Mouse (Mus musculus): Measurements from ENCODE around the gene Pdzd2. TPM values are rescaled to one million over a fixed set of nuclear protein-coding genes. Genes with fewer than 3 reads are reported as not detected.

Gene Pdzd2
- total RNA-seq, 2 experiments from 2014 or later = 2.4 TPM; not detected in 1

DNA sequence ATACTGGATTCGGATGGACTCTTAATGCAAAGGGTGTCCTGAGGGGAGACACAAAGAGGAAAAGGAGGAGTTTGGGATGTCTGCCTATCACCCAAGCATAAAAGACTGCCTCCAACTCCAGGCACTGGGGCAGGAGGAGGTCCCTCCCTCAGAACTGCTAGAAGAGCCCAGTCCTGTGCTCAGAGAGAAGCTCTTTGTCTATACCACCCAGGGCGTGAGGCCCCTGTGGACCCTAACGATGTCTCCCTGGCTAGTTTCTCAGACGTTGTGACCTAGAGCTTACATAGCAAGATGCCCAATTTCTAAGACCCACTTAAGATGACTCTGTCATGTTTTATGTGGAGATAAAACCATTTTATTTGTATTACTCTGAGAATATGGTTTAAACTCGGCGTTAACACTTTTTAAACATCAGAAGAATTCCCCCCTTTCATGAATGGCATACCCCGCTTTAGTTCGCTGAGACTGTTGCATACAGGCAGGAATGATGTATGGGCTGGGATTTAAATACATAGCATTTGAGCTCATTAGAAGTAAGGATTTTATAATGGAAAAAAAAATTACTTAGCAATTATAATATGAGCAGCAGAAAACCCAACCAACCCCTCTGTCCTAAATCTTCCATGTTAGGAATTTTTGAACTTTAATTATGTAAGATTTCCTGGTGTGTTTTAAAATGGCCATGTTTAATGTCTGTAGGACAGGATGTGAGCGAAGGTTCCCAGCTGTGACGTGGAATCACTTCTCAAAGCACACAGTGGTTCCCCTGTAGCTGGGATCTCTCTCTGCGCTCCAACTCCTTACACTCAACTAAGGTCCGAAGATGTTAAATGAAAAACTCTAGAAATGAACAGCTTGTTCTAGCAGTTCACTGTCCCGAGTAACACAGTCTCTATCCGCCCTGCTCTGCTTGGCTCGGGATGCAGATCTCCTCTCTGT lies 268.6 kb downstream of the Pdzd2 start:
- no peak for ATAC-seq (replicated peaks; ENCODE audit: low FRiP score, low TSS enrichment, poor library complexity, severe bottlenecking)

GRCm38 (mm10) chr15:12468625-12469024 lies 271.1 kb downstream of the Pdzd2 start:
- ATAC-seq (replicated peaks; ENCODE audit: low FRiP score, low TSS enrichment, poor library complexity, severe bottlenecking) = no peak

DNA sequence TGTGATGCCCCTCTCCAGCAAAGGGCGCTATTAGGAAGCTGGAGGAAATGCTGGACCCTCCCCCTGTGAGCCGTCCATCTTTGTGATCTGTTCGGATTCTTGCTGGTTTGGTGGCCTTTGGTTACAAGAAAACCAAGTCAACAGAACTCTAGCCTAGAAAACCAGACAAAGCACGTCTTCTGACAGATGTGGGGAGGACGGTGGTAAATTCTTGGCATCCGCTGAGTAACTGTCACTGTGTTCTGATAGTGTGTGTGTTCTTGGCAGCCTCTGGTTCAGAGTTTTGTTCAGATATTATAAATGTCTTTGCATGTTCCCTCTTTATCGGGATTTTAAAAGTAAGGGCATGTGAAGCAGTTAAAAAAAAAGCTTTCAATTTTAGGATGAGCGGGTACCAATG lies 274.0 kb downstream of the Pdzd2 start:
- ATAC-seq (replicated peaks; ENCODE audit: low FRiP score, low TSS enrichment, poor library complexity, severe bottlenecking) = no peak

GRCm38 (mm10) chr15:12456808-12457207 lies 282.9 kb downstream of the Pdzd2 start:
- ATAC-seq (replicated peaks; ENCODE audit: low FRiP score, low TSS enrichment, poor library complexity, severe bottlenecking) = no peak

GRCm38 (mm10) chr15:12453343-12453742 lies 286.4 kb downstream of the Pdzd2 start:
- no peak for ATAC-seq (replicated peaks; ENCODE audit: low FRiP score, low TSS enrichment, poor library complexity, severe bottlenecking)

DNA sequence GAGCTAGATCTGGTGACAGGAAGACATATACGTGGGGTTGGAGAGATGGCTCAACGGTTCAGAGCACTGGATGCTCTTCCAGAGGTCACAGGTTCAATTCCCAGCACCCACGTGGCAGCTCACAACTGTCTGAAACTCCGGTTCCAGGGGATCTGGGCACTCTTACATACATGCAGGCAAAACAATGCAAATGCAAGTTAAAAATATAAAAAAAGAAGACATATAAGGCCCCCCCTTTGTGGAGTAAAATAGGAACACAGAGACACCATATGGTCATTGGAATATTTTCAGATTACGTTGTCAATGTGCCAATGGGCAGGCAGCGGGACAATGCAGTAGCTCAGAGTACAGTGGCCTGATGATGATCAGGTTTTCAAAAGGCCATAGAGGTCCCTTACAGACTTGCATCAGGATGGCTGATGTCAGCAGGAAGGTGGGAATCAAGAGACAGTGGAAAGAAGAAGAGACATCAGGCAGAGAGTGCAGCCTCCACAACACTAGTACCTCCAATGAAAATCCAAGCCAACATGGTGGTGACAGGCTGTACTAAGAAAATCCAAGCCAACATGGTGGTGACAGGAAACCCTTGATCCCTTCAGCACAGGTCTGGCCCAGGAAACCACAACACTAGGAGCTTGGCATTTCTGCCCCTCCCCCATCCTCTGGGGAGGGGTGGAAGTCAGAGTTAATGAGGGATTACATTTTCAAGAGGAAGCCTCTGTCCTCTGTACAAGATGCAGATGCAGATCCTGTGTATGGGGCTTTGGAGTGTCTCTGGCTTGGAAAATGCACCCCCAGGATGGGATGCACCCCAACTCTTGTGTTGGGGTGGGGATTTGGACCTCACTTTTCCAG lies 287.4 kb downstream of the Pdzd2 start:
- no peak for ATAC-seq (replicated peaks; ENCODE audit: low FRiP score, low TSS enrichment, poor library complexity, severe bottlenecking)

DNA sequence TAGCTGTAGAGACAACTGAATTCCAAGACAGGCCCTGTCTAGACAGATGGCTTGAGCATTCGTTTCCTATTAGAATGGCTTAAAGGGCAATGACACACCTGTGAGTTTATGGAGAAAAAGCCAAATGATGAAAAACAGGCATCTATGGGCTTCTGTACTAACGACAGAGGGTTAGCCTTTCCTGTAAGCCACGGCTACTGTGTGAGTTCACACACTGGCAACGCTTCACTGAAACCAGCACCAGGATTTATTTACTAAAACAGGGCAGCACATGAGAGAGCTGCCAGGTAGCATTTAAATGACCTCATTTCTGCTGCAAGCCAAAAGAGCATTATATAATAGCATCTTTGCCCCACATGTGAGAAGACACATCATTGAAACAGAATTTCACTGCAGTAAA lies 288.3 kb downstream of the Pdzd2 start:
- no peak for ATAC-seq (replicated peaks; ENCODE audit: low FRiP score, low TSS enrichment, poor library complexity, severe bottlenecking)

GRCm38 (mm10) chr15:12450790-12451189 lies 288.9 kb downstream of the Pdzd2 start:
- ATAC-seq (replicated peaks; ENCODE audit: low FRiP score, low TSS enrichment, poor library complexity, severe bottlenecking) = no peak

- no peak for ATAC-seq (replicated peaks; ENCODE audit: low FRiP score, low TSS enrichment, poor library complexity, severe bottlenecking)
Measured at GRCm38 (mm10) chr15:12449321-12449720, 290.4 kb downstream of the Pdzd2 start.

- ATAC-seq (replicated peaks; ENCODE audit: low FRiP score, low TSS enrichment, poor library complexity, severe bottlenecking) = no peak
Measured at GRCm38 (mm10) chr15:12447021-12447434, 292.7 kb downstream of the Pdzd2 start.

DNA sequence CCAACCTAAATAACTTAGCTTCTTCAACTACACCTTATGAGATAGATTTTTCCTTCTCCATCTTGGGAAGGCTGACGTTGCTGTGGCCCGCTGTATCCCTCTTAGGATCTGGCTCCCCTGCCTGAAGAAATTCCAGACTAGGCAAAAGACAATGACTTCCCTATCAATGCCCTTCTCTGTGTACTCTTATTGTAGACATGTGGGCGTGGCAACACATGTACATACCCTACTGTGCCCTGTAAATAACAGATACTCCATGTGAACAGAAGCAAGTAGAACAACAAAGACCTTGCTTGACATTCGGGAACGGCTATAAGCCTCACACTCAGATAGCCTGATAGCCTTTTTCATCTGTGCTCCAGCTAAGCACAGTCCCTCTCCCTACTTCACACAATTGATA lies 295.2 kb downstream of the Pdzd2 start:
- no peak for ATAC-seq (replicated peaks; ENCODE audit: low FRiP score, low TSS enrichment, poor library complexity, severe bottlenecking)

DNA sequence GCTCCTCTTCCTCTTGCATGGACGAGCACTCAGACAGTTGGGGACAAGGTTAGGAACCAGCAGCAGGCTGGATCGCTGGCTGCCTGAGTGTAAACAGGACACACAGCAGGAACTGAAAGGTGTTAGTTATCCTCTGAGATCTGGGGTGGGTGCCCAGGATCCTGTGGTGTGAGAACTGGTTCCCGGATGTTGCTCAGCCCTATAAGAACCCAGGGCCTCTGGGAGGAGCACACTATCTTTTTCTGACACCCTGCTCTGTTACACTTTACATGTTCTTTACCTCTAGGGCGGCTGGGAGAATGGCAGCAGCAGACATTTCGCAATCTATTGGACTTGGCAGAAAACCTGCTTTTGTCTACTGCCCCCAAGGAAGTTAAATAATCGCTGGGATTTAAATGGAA lies 300.4 kb downstream of the Pdzd2 start:
- peak; percentile 79 for ATAC-seq (replicated peaks; ENCODE audit: low FRiP score, low TSS enrichment, poor library complexity, severe bottlenecking)

DNA sequence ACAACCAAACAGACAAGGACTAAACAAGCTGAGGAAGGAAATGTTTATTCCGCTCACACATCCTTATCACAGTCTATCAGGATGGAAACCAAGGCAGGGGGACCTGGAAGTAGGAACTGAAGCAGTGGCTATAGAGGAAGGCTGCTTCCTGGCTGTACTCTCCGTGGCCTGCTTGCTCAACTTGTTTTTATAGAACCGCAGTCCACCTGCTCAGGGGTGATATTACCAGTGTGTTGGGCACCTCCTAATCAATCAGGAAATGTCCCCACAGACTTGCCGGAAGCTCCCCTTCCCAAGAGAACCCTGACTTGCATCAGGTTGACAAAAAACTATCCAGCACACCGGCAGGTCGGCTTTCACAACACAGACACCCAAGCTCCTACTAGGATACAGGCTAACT lies 301.0 kb downstream of the Pdzd2 start:
- ATAC-seq (replicated peaks; ENCODE audit: low FRiP score, low TSS enrichment, poor library complexity, severe bottlenecking) = no peak

DNA sequence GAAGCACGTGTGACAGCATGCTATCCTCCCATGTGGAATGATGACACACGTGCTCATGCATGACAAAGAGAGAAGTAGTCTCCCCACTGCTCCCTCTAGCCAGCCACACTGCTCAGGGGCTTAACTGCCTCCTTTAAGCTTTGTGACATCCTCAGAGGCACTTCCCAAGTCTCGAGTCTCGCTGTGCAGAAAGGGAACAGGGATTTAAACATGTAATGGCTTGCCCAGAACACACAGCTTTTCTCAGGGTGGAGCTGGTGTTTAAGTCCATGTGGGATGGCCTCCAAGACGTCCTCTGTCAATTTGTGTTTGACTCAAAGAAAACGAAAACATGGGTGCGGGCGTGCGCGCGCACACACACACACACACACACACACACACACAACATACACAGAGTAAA lies 301.6 kb downstream of the Pdzd2 start:
- ATAC-seq (replicated peaks; ENCODE audit: low FRiP score, low TSS enrichment, poor library complexity, severe bottlenecking) = no peak

DNA sequence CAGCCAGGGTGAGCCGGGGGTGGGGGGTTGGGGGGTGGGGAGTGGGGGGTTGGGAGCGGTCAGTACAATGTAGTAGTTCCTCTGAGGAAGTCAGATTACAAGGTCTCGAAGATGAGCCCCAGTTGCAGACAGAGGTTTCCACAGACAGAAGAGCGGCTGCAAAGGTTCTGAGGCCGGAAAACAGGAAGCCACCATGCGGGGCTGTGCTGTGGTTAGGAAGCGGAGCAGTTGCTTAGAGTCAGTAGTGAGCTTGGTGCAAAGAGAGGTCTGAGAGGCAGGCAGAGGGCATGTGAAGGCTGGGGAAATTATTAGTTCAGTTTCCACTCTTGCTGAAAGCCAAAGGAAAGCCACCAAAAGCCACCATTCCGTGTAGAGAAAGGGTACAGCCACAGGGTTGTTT lies 303.8 kb downstream of the Pdzd2 start:
- ATAC-seq (replicated peaks; ENCODE audit: low FRiP score, low TSS enrichment, poor library complexity, severe bottlenecking) = no peak

GRCm38 (mm10) chr15:12433893-12434599 lies 305.7 kb downstream of the Pdzd2 start:
- no peak for ATAC-seq (replicated peaks; ENCODE audit: low FRiP score, low TSS enrichment, poor library complexity, severe bottlenecking)

DNA sequence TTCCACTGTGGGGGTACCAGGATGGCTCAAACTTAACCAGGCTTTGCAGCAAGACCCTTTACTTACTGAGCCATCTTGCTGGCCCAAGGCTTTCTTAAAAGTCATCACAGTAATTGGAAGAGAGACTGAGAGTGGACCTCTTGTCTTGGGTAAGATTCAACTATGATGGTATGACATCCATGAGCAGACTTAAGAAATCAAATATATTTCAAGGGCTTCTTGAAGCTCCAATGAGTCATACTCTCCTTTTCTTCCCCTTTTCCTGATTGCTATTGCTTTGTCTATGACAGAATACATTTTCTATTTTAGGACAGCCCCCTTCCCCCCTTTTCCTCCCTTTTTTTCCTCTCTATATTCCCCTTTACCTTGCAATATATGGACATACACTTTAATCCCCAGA lies 306.8 kb downstream of the Pdzd2 start:
- ATAC-seq (replicated peaks; ENCODE audit: low FRiP score, low TSS enrichment, poor library complexity, severe bottlenecking) = no peak

GRCm38 (mm10) chr15:12432320-12432719 lies 307.4 kb downstream of the Pdzd2 start:
- no peak for ATAC-seq (replicated peaks; ENCODE audit: low FRiP score, low TSS enrichment, poor library complexity, severe bottlenecking)

DNA sequence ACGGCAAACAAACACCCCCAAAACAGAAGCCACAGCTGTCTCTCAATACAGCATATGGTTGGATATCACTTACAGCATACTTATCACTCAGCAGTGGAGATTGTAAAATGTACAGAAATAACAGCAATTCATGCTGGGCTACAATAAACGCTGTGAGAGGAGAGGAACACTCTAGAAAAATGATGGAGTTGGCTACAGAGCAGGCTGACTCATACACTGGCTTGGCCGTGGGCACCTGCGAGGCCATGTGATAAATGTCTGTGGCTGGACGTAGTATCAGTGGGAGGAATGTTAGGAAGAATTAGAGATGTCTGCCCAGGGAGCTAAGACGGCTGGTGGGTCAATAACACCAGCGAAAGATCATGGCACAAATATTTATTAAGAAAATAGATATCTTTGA lies 308.0 kb downstream of the Pdzd2 start:
- ATAC-seq (replicated peaks; ENCODE audit: low FRiP score, low TSS enrichment, poor library complexity, severe bottlenecking) = no peak

- no peak for ATAC-seq (replicated peaks; ENCODE audit: low FRiP score, low TSS enrichment, poor library complexity, severe bottlenecking)
Measured at GRCm38 (mm10) chr15:12431188-12431587, 308.5 kb downstream of the Pdzd2 start.
